Mouse (Mus musculus): ENCODE results near the gene Hspa14. TPM values are rescaled to one million over a fixed set of nuclear protein-coding genes. Genes with fewer than 3 reads are reported as not detected.

Hspa14 gene
- total RNA-seq, 1 experiment from 2014 or later = 42.6 TPM

Other genes with a start within 250 kb of the Hspa14 start
- 49.7 and 51.5 TPM in 2 replicates for gene Nmt2, start 228.6 kb downstream of the Hspa14 start, total RNA-seq (2021)
- 12.7 and 13.7 TPM in 2 replicates for gene Rpp38, start 180.2 kb downstream of the Hspa14 start, total RNA-seq (2021)
- gene Acbd7, start 176.6 kb downstream of the Hspa14 start, total RNA-seq (2021) = not detected in 2 replicates
- gene Olah, start 115.6 kb downstream of the Hspa14 start, total RNA-seq (2021) = not detected in 2 replicates
- gene Meig1, start 90.2 kb downstream of the Hspa14 start, total RNA-seq (2021) = not detected in 2 replicates
- gene Dclre1c, start 88.7 kb downstream of the Hspa14 start, total RNA-seq (2021) = 6.7 and 7.2 TPM in 2 replicates
- gene Suv39h2, start 37.8 kb downstream of the Hspa14 start, total RNA-seq (2021) = 2.3 and 2.9 TPM in 2 replicates
- gene Gm45902, start within 50 bp of the Hspa14 start, total RNA-seq (2021) = 2.8 and 3.6 TPM in 2 replicates
- 2.2 and 2.4 TPM in 2 replicates for gene Cdnf, start 216 bp upstream of the Hspa14 start, total RNA-seq (2021)
- gene Fam107b, start 57.7 kb upstream of the Hspa14 start, total RNA-seq (2021) = 23.4 and 32.4 TPM in 2 replicates